Mouse (Mus musculus) megakaryocyte-erythroid progenitor cell, adult 5-6 weeks (primary cell): Measurements from ENCODE around the gene Ubl7. TPM values are rescaled to one million over a fixed set of nuclear protein-coding genes. Genes with fewer than 3 reads are reported as not detected.
"Not testable (repeated sequence)": the region's sequence is repeated elsewhere in the genome, so short reads cannot be mapped to it uniquely, and the experiment has no call there.

Experiments
- ATAC-seq: replicated peaks from 2 replicates; pipeline ENCODE4 v1.8.0; 2016; ENCODE audit warnings: mild to moderate bottlenecking, inconsistent platforms; ENCODE audit not compliant: severe bottlenecking, poor library complexity, low FRiP score, low TSS enrichment
- total RNA-seq, 2 experiments: library from RNA; stranded (forward) in 1 of 2; stranded (reverse) in 1 of 2; fragments of 200-1000, 215-1000 nt in 1 of 2; fragments of >200 nt in 1 of 2; fragmentation: Nextera tagmentation in 1 of 2; gene quantifications; 2 replicates each; pipeline ENCODE4 v1.2.3; 2014 to 2017

Ubl7 gene
- total RNA-seq (2014; fragmentation: Nextera tagmentation) (85.5 and 88.9 TPM in 2 replicates), total RNA-seq (2017) (20.6 and 20.7 TPM in 2 replicates)

DNA sequence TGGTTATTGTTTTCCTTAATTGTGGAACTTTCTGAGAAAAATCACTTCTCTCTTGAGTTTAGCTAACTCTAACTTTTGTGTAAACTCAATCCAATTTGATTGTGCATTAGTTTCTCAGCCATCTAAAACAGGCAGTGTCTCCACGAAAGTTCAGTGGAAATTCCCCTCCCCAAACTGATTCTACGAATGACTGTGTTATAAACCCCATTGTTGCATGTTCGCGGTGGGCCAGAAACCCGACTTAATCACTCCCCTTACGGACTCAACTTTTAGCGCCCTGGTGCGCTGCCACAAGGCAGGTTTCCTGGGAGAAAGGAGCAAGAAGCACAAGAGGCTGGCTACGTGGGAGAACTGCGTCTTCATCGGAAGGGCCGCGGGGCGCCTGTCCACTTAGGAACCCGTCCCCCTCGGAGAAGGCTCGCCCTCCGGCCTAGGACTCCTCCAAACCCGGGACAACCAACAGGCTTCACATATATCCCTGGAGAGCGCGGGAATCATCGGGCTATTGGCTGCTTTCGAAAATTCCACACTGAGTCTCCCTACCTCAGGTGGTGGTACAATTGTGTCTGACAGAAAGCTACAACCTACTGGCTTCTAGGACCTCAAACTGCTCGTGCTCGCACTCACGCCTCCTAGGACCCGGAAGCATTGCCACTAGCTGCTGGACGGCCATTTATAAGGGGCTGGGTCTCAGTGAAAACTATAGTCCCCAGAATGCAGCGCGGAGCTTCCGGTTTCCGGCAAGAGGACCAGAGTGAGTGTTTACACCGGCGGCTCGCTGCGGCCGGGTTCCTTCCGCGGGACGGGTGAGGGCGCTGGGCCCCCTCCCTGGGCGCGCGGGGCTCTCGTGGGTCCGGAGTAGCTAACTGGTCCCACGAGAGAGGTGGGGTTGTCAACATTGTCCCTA, at the start of gene Ubl7:
Gene Ubl7, plus strand, starts transcription at position 726 of the 907 bp plus-strand sequence.
- ATAC-seq, result peak; percentile 99

DNA sequence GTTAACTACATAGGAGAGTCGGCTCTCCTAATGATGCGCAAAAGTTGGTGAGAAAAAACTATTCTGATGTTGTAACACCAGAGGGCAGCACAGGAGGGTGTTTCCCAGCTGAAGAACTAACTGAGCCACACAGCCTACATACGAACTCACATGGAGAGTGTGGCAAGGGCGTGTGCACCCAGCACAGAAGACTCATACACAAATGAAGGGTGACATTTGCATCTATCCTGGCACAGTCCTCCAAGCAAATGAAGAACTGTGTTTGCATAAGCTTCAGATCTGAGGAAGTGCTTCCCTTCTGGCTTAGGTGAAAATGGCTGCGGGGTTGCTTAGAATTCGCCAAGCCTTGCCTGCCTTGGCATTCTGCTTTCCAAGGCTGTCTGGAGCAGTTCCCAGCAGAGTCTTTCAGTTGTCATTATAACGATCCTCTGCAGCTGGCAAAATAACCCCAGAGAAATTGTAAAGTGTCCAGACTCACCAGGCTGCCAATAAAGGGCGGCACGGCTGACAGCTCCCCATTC, 48.8 kb upstream of the Ubl7 start:
- ATAC-seq, result 0 out of 2 replicates have a peak, but pooled peaks have one; percentile 34

DNA sequence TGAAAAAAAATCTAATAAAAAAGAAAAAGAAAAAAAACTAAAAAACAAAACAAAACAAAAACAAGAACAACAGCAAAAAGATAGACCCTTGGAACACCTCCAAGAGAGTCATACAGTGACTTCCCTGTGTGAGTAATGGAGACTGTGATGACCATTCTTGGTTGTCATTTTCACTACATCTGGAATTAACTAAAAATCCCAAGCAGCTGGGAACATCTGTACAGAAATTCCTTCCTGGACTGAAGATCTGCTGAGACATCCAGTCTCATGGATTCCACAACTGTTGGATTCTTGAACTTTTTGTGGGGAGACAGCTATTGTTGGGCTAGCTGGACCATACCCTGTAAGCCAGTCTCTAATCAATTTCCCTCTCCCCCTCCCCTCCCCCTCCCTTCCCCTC, 46.4 kb upstream of the Ubl7 start:
- ATAC-seq, result no peak

DNA sequence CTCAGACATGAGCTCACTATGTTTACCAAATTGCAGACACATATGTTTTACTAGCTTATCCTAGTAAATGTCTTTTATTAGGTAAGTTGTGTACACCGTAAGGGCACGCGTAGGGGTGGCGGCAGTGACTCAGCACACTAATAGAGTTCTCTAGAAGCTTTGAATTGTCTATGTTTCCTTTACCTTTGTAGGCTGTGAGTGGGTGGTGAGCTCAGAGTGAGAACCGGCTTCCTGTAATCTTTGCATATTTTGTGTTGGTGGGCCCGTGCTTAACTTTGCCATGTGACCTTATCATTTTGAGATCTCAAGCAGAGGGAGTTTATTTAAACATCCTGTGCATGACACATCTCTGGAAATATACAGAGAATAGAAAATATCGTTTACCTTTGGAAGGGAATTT, 44.2 kb upstream of the Ubl7 start:
- ATAC-seq, result no peak

DNA sequence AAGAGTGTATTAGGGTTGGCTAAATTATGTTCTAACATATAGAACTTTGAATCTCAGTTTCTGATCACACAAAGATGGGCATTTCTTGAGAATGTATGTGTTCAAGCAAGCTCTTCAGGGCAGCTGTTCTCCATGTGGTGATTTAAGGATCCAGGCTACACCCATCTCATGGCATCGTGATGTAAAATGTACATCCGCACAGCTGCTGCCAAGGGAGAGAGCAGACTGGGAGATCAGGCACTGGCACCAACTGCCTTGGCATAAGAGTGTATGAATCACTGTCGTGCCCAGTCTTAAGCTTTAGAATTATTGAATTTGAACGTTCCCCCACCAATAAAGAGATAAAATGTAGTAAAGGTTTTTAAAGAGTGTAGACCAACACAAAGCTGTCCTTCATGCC, 43.5 kb upstream of the Ubl7 start:
- no peak for ATAC-seq

DNA sequence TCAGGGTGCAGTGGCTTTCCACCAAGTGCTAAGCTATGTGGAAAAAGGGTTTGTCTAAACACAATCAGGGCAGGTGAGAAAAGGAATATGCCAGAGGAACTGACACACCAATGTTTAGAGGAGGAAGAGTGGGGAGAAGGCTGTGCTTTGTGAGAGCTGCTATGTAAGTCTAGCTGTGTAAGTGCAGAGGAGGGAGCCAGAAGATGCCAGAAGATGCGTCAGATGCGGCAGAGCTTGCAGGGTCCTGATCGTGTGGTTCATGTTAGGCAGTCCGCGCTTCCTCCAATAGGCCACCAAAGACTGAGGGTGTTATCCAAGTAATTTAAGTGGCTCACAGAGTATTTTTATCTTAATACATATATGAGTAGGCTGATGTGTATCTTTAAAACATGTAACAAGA, 42.9 kb upstream of the Ubl7 start:
- no peak for ATAC-seq

DNA sequence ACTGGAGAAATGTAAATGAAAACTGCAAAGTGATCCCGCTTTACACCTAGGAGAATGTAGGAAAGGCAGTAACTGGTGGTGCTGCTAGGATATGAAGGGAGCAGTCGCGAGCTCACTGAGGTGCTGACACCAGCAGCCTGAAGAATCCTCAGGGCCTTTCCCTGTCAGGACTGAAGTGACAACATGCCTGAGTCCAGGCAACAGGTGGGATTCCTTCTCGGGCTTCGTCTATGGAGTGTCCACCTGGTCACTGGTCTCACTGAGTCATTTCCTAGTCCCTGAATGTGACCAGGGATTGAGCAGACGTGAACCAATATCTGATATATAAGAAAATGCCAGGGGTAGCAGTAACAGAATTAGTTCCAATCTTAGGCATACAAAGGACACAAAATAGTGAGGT, 42.0 kb upstream of the Ubl7 start:
- ATAC-seq, result no peak

DNA sequence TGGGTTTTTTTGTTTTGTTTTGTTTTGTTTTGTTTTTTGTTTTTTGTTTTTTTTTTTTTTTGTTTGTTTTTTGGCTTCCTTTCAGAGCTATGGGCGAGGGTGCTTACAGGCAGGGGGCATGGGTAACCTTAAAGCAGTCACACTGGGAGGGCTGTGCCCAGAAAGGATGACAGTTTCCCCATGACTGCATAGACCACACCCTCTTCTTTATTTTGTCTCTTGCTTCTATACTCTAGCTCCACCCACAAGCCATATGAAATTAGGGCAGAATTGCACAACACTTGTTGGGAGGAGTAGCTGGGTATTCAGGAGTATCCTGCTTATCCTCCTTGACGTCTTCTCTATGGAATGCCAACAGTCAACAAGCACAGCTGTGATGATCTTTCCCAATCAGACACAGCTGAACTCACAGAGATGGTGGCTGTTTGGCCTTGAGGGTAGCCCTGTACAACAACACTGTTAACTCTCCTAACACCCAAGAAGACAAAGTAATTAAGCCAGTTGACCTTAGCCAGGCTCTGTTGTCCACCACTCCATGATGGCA, 40.4 kb upstream of the Ubl7 start:
- no peak for ATAC-seq

DNA sequence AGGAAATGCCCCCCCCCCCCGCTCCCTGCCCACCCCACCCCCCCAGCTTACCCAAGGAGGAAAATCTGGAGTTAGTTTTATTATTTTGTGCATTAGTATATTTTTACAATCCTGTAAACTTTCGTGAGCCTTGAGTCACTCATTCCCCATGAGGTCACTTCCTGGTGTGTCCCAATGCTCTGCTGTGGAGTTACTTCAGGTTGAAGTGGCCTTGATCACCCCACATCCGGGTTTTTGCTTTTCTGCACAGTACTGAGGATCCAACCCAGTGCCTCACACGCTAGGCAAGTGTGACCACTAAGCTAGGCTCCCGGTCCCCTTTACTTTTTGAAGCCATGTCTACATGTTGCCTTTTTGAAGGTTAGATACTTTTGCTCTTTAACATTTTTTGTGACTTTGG, 36.6 kb upstream of the Ubl7 start:
- no peak for ATAC-seq

DNA sequence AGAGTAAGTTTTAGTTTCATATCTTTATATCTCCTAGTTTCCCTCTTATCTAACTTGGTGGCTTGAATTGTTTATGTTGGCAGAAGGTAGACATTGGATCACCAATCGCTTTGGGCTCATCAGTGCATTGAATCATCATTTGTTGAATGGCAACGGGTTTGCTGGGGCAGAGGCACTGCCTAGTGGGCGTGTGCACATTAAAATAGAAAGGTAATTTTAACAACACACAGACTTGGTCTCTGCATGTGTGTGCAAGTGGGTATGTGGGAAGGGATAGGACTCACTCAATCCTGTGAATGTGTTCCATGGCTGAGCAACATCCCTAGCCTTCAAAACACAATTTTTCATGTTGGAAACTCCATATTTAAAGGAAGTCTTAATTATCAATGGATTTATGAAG, 35.8 kb upstream of the Ubl7 start:
- no peak for ATAC-seq

DNA sequence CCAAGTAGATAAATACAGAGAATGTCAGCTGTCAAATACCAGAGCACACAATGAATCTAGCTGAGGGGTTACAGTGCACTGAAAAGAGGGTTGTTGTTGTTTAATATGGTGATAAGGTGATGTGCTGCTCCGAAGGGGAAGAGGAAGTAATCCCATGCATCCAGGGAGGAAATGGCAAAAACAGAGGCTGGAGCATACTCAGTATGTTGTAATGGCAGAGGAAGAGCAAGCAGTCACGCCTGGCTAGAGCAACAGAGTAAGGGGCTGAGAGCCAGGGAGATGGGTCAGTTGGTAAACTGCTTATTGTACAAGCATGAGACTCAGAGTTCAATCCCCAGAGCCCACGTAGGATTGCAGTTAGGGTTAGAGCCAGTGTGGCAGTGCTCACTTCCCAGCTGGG, 31.6 kb upstream of the Ubl7 start:
- ATAC-seq, result no peak

DNA sequence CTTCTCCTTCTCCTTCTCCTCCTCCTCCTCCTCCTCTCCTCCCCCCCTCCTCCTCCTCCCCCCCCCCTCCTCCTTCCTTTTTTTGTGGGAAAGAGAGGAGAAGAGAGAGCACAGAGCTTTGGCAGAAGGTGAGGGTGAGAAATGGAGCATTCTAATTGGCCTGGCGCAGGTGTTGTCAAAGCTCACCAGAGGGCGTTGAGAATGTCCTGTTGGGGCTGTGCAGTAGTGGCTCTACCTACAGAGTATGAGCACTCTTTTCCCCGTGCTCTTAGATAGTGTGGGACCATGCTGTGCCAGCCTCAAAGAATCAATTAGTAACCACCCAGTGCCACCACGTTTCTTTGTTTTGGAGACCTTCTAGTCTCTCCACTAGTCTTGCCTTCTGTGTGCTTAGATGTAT, 30.5 kb upstream of the Ubl7 start:
- no peak for ATAC-seq

DNA sequence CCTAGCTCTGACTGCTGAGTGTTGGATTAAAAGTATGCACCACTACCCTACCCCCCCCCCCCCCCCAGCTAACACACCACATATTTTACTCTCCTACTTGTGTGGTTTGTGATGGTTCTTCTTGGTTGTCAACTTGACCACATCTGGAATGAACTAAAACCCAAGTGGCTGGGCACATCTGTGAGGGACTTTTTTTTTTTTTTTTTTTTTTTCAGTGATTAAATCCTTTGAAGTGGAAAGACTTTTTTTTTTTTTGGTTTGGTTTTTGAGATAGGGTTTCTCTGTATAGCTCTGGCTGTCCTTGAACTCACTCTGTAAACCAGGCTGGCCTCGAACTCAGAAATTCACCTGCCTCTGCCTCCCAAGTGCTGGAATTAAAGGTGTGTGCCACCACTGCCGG, 29.0 kb upstream of the Ubl7 start:
- ATAC-seq, result not testable (repeated sequence)

DNA sequence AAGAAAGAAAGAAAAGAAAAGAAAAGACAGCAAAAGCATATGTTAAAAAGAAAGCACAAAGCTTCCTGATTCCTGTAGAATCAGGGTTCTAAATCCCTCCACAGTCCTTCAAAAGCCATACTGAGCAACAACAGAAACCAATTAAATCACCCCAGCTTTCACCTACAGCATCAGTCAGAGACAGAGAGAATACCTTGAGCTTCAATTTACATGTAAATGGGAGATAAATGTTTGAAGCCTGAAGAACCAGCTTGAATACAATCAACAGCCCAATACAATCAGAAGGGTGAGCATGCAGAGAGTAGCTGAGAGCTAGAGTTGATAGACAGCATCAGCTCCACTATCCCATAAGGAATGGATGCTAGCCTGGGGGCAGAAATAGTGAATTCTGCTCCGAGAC, 27.4 kb upstream of the Ubl7 start:
- no peak for ATAC-seq

DNA sequence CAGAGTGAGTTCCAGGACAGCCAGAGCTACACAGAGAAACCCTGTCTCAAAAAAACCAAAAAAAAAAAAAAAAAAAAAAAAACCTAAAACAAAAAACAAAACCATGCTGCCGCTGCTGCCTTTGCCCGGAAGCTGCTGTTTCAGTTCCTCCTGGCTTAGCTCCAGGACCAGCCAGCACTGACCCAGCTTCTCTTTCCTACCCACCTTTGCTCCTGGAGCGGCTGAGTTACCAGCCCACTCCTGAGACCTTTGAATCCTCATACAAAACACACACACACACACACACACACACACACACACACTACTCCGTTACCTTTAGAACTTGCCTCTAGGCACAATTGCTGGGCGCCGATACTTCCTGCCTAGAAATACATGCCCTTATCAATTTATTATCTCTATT, 22.7 kb upstream of the Ubl7 start:
- ATAC-seq, result no peak

DNA sequence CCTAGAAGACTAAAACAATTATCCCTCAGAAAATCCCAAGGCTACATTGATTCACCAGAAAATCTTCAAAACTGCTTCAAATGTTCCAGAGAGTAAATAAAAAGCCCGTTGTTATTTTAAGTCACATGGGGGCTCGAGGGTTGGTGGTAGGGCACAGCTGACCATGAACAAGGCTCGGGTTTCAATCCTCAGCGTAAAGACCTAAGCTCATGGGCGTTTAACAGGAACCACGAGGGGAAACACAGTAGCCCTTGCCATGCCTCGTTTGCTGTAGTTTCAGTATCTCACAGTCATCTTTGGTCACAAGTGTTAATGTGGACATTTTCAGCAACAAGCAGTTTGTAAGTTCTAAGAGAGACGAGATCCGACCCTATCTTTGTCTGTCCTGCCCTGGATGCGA, 10.3 kb upstream of the Ubl7 start:
- no peak for ATAC-seq

DNA sequence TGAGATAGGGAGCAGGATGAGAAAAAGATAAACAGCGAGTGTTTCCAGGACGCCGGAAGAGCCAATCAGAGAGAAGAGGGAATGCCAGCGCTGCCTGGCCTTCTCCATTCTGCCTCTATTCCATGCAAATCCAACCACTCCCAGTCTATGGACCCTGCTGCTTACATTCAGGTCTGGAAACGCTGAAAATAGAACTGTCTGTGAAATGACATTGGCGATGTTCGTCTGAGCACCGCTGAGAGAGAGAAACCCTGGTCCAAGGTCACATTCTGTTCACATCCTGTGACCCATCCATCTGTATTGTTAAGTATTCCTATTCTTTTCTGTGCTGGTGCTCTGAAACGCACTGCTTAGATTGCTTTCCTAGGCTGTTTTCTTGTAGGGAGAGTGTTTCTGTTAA, 9.6 kb upstream of the Ubl7 start:
- no peak for ATAC-seq

DNA sequence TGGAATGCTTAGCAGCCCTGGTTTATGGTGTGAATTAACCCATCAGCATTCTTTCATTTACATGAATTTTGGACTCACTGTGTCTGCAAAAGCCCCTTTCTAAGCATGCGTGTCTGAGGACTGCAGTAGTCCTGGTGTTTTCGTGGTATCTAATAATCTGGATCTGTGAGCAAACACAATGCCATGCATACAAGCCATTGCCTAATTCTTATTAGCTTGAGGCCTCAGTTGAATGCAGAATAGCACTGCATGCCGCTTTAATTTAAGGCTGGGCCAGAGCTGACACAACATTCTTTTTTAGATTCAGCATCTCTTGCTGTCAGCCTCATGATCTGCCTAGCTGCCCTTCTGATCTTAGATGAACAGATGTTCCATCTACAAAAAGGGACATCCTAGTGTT, 9.2 kb upstream of the Ubl7 start:
- no peak for ATAC-seq

DNA sequence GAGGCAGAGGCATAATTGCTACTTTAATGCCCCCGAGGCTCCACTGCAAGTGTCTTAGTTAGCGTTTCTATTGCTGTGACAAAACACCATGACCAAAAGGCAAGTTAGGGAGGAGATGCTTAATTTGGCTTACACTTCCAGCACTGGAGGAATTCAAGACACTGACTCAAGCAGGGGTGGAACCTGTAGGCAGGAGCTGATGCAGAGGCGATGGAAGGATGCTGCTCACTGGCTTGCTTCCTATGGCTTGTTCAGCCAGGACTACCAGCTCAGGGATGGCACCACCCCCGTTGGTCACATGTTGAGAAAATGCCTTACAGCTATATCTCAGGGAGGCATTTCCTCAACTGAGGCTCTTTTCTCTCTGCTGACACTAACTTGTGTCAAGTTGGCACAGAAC, 8.6 kb upstream of the Ubl7 start:
- no peak for ATAC-seq

DNA sequence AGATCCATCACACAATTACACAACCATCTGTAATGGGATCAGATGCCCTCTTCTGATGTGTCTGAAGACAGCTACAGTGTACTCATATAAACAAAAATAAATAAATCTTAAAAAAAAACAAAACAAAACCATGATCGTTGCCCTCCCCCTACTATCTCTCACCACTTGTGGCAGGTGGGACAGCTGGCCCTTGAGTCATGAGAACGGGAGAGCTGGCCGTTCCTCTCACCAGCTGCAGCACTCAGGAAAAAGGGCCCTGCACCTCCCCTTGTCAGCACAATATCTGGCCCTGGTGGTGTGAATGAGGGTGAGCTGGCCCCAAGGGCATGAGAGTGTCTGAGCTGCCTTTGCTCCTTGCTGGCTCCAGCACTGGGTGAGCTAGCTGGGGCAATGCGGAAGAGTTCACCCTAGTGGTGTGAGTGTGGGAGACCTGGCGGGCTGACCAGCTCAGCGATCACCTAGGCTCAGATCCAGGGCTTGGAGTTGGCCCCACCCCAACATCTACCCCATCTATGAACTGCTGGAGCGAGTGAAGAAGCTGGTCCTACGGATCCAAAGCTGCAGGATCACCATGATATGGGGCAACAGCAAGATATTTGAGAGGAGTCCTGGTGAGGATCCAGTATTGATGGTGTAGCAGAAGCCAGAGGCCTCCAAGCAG, 7.1 kb upstream of the Ubl7 start:
- no peak for ATAC-seq
